Comparison of ENCODE assay signal across 8 mouse cellular contexts in genomic region chr2:165316837-165317473, GRCm38 (mm10). TPM values are rescaled to one million over a fixed set of nuclear protein-coding genes. Genes with fewer than 3 reads are reported as not detected.
DNase-seq lines count a peak whose midpoint lies in the region; ATAC-seq and TF ChIP-seq lines count a peak whose summit lies in the region.

No protein-coding gene starts in this region.

- peak; percentile 51 to 53 for DNase-seq in cerebellum, adult 18-20 months
- no peak for DNase-seq in cerebellum, postnatal 36 days
- peak; percentile 73 for DNase-seq in embryonic facial prominence, embryonic 10.5 days (ENCODE audit: low spot score)
- DNase-seq in midbrain, postnatal 0 days (ENCODE audit: low spot score): peak; percentile 94
- no peak for DNase-seq in ovary, postnatal 10 days (ENCODE audit: low spot score)

- peak overlapping the region; percentile 30 for H3K4me3 ChIP-seq in embryonic facial prominence, embryonic 10.5 days
- H3K4me3 ChIP-seq in heart, embryonic 12.5 days: no peak overlapping the region
- no peak overlapping the region for H3K4me3 ChIP-seq in kidney, embryonic 15.5 days (replicated peaks)
- H3K4me3 ChIP-seq in limb, embryonic 15.5 days: no peak overlapping the region
- H3K4me3 ChIP-seq in midbrain, postnatal 0 days (ENCODE audit: low read depth, low read length): no peak overlapping the region

- H3K9me3 ChIP-seq in embryonic facial prominence, embryonic 10.5 days: no peaks in the 10 kb centered on the region
- H3K9me3 ChIP-seq in heart, embryonic 12.5 days (replicated peaks): no peaks in the 10 kb centered on the region
- H3K9me3 ChIP-seq in kidney, embryonic 15.5 days (replicated peaks): no peaks in the 10 kb centered on the region
- no peaks in the 10 kb centered on the region for H3K9me3 ChIP-seq in limb, embryonic 15.5 days
- H3K9me3 ChIP-seq in midbrain, postnatal 0 days (ENCODE audit: low read length): no peaks in the 10 kb centered on the region

- WGBS in embryonic facial prominence, embryonic 10.5 days: 19% methylated on average over 9 of the region's 9 CpGs
- WGBS in heart, embryonic 12.5 days: 25% methylated on average over 9 of the region's 9 CpGs
- 13% methylated on average over 9 of the region's 9 CpGs for WGBS in kidney, embryonic 15.5 days
- WGBS in limb, embryonic 15.5 days: 33% methylated on average over 9 of the region's 9 CpGs
- WGBS in midbrain, postnatal 0 days: 6% methylated on average over 9 of the region's 9 CpGs

- H3K27ac ChIP-seq in embryonic facial prominence, embryonic 10.5 days (replicated peaks): peak overlapping the region; percentile 71
- H3K27ac ChIP-seq in heart, embryonic 12.5 days (ENCODE audit: poor library complexity, severe bottlenecking): peak overlapping the region; percentile 24; the same call in 1 of the 2 replicates
- H3K27ac ChIP-seq in kidney, embryonic 15.5 days: peak overlapping the region; percentile 83
- H3K27ac ChIP-seq in limb, embryonic 15.5 days: no peak overlapping the region
- H3K27ac ChIP-seq in midbrain, postnatal 0 days (ENCODE audit: low read depth, low read length): peak overlapping the region; percentile 91

- no peaks in the 10 kb centered on the region; the same call in 1 of the 2 replicates for H3K27me3 ChIP-seq in embryonic facial prominence, embryonic 10.5 days (replicated peaks; ENCODE audit: low read depth, poor library complexity, severe bottlenecking)
- no peaks in the 10 kb centered on the region for H3K27me3 ChIP-seq in heart, embryonic 12.5 days (replicated peaks)
- no peaks in the 10 kb centered on the region for H3K27me3 ChIP-seq in kidney, embryonic 15.5 days
- no peaks in the 10 kb centered on the region for H3K27me3 ChIP-seq in limb, embryonic 15.5 days
- H3K27me3 ChIP-seq in midbrain, postnatal 0 days (ENCODE audit: insufficient read depth, low read length): no peaks in the 10 kb centered on the region

- TF ChIP-seq CTCF in midbrain, postnatal 0 days (IDR thresholded peaks at IDR 0.05): no peak; the same call in 1 of the 2 replicates

- H3K9ac ChIP-seq in heart, embryonic 12.5 days: peak overlapping the region; percentile 3; the same call in 1 of the 2 replicates
- no peak overlapping the region for H3K9ac ChIP-seq in kidney, embryonic 15.5 days
- H3K9ac ChIP-seq in limb, embryonic 15.5 days: no peak overlapping the region
- peak overlapping the region; percentile 33; the same call in 1 of the 2 replicates for H3K9ac ChIP-seq in midbrain, postnatal 0 days (replicated peaks; ENCODE audit: low read length, poor library complexity, severe bottlenecking)

- H3K4me1 ChIP-seq in embryonic facial prominence, embryonic 10.5 days: peaks cover 74% of the 10 kb centered on the region
- peaks cover 56% of the 10 kb centered on the region for H3K4me1 ChIP-seq in heart, embryonic 12.5 days (replicated peaks)
- H3K4me1 ChIP-seq in kidney, embryonic 15.5 days: peaks cover 93% of the 10 kb centered on the region
- H3K4me1 ChIP-seq in limb, embryonic 15.5 days: peaks cover 45% of the 10 kb centered on the region
- H3K4me1 ChIP-seq in midbrain, postnatal 0 days (ENCODE audit: insufficient read depth, low read length): peaks cover 30% of the 10 kb centered on the region

- peak overlapping the region; percentile 15; the same call in 1 of the 2 replicates for H3K4me2 ChIP-seq in heart, embryonic 12.5 days
- H3K4me2 ChIP-seq in kidney, embryonic 15.5 days: peak overlapping the region; percentile 5; the same call in 1 of the 2 replicates
- no peak overlapping the region for H3K4me2 ChIP-seq in limb, embryonic 15.5 days
- peak overlapping the region; percentile 32; the same call in 1 of the 2 replicates for H3K4me2 ChIP-seq in midbrain, postnatal 0 days (ENCODE audit: low read depth, low read length, poor library complexity, severe bottlenecking)

- peak; percentile 34; the same call in 1 of the 2 replicates for ATAC-seq in heart, embryonic 12.5 days (ENCODE audit: insufficient number of reproducible peaks, low FRiP score)
- peak; percentile 78 for ATAC-seq in kidney, embryonic 15.5 days (replicated peaks; ENCODE audit: low FRiP score)
- ATAC-seq in limb, embryonic 15.5 days (ENCODE audit: insufficient number of reproducible peaks, low FRiP score, low TSS enrichment, low read depth): 0 out of 2 replicates have a peak, but pooled peaks have one; percentile 42
- peak; percentile 92 for ATAC-seq in midbrain, postnatal 0 days (ENCODE audit: low FRiP score)

- H3K36me3 ChIP-seq in embryonic facial prominence, embryonic 10.5 days (replicated peaks): peaks cover 48% of the 10 kb centered on the region
- peaks cover 42% of the 10 kb centered on the region for H3K36me3 ChIP-seq in heart, embryonic 12.5 days
- H3K36me3 ChIP-seq in kidney, embryonic 15.5 days: peaks cover 37% of the 10 kb centered on the region
- H3K36me3 ChIP-seq in limb, embryonic 15.5 days: peaks cover 43% of the 10 kb centered on the region
- H3K36me3 ChIP-seq in midbrain, postnatal 0 days (ENCODE audit: insufficient read depth, low read length): peaks cover 23% of the 10 kb centered on the region

RNA-seq across cellular contexts. Expression of gene Elmo2, which starts 9.3 kb away (rescaled TPM):
- 91.0 and 93.5 TPM in 2 replicates for polyA plus RNA-seq in embryonic facial prominence, embryonic 10.5 days (2016; fragmentation: Nextera tagmentation; extraction: Ambion mirVana)
- polyA plus RNA-seq in heart, embryonic 12.5 days (2016; fragmentation: Nextera tagmentation; extraction: Ambion mirVana): 47.1 TPM in 2 replicates
- polyA plus RNA-seq in kidney, embryonic 15.5 days (2015; fragmentation: Nextera tagmentation; extraction: Ambion mirVana): 71.3 and 82.3 TPM in 2 replicates
- 77.4 and 80.9 TPM in 2 replicates for polyA plus RNA-seq in limb, embryonic 15.5 days (2015; fragmentation: Nextera tagmentation; extraction: Ambion mirVana)
- 98.6 and 99.4 TPM in 2 replicates for total RNA-seq in midbrain, postnatal 0 days (2014; rRNA removed)
- polyA plus RNA-seq in midbrain, postnatal 0 days (2015; fragmentation: Nextera tagmentation; extraction: Ambion mirVana): 77.2 and 80.2 TPM in 2 replicates

RNA-seq across cellular contexts. Expression of gene Slc35c2, which starts 29.3 kb away (rescaled TPM):
- polyA plus RNA-seq in embryonic facial prominence, embryonic 10.5 days (2016; fragmentation: Nextera tagmentation; extraction: Ambion mirVana): 59.2 and 64.6 TPM in 2 replicates
- 39.7 and 40.6 TPM in 2 replicates for polyA plus RNA-seq in heart, embryonic 12.5 days (2016; fragmentation: Nextera tagmentation; extraction: Ambion mirVana)
- polyA plus RNA-seq in kidney, embryonic 15.5 days (2015; fragmentation: Nextera tagmentation; extraction: Ambion mirVana): 53.7 and 54.6 TPM in 2 replicates
- polyA plus RNA-seq in limb, embryonic 15.5 days (2015; fragmentation: Nextera tagmentation; extraction: Ambion mirVana): 53.3 and 61.8 TPM in 2 replicates
- total RNA-seq in midbrain, postnatal 0 days (2014; rRNA removed): 89.6 and 98.9 TPM in 2 replicates
- polyA plus RNA-seq in midbrain, postnatal 0 days (2015; fragmentation: Nextera tagmentation; extraction: Ambion mirVana): 68.7 and 69.3 TPM in 2 replicates

RNA-seq across cellular contexts. Expression of gene Zfp663, which starts 51.6 kb away (rescaled TPM):
- 3.0 and 3.2 TPM in 2 replicates for polyA plus RNA-seq in embryonic facial prominence, embryonic 10.5 days (2016; fragmentation: Nextera tagmentation; extraction: Ambion mirVana)
- 0.08 TPM in 1 of 2 replicates, not detected in the other for polyA plus RNA-seq in heart, embryonic 12.5 days (2016; fragmentation: Nextera tagmentation; extraction: Ambion mirVana)
- 1.1 TPM in 2 replicates for polyA plus RNA-seq in kidney, embryonic 15.5 days (2015; fragmentation: Nextera tagmentation; extraction: Ambion mirVana)
- 0.30 and 0.58 TPM in 2 replicates for polyA plus RNA-seq in limb, embryonic 15.5 days (2015; fragmentation: Nextera tagmentation; extraction: Ambion mirVana)
- total RNA-seq in midbrain, postnatal 0 days (2014; rRNA removed): 4.8 and 10.2 TPM in 2 replicates
- 3.8 and 4.3 TPM in 2 replicates for polyA plus RNA-seq in midbrain, postnatal 0 days (2015; fragmentation: Nextera tagmentation; extraction: Ambion mirVana)

Comparison
In these comparisons a context has a peak if more than half of its experiments do, and no peak if none do; other contexts are left out.
1. DNase-seq: peak in cerebellum, adult 18-20 months (2 of 2), embryonic facial prominence, embryonic 10.5 days (single experiment) and midbrain, postnatal 0 days (single experiment); none in cerebellum, postnatal 36 days (0 of 2) and ovary, postnatal 10 days (single experiment).
2. ATAC-seq: peak in every context shown above with its lines; median percentile 92 in midbrain, postnatal 0 days; 78 in kidney, embryonic 15.5 days; 42 in limb, embryonic 15.5 days; 34 in heart, embryonic 12.5 days.
3. H3K9ac ChIP-seq: peak in heart, embryonic 12.5 days (single experiment) and midbrain, postnatal 0 days (single experiment); none in kidney, embryonic 15.5 days (single experiment) and limb, embryonic 15.5 days (single experiment).